Mouse (Mus musculus) cerebellum, adult 2 months (tissue): ENCODE results near the gene Glis3.

Source experiments
- CTCF ChIP-seq: fragments of 200-500 bp; IDR thresholded peaks from 2 replicates; pipeline ENCODE4 v1.5.1; 2011; ENCODE audit warnings: low read depth, mild to moderate bottlenecking, control low read depth, low read length, moderate library complexity, borderline replicate concordance; ENCODE audit not compliant: insufficient read depth
- POLR2A ChIP-seq: fragments of 200-500 bp; IDR thresholded peaks from 2 replicates; pipeline ENCODE4 v1.6.1; 2011; ENCODE audit warnings: low read length, control low read depth, borderline replicate concordance; ENCODE audit not compliant: insufficient read depth

- TF ChIP-seq CTCF (no peak), POLR2A (no peak)
Observed at GRCm38 (mm10) chr19:28649489-28649888, 30.4 kb downstream of the Glis3 start.
